Mouse (Mus musculus) mature B cell (primary cell): ENCODE measurements around the gene Mmp13.
"Not testable (repeated sequence)": the region's sequence is repeated elsewhere in the genome, so short reads cannot be mapped to it uniquely, and the experiment has no call there.

Source experiments
- in situ Hi-C: fragments of 300-500 bp; cut with MboI; formaldehyde crosslinking; loops from 2 replicates; pipeline ENCODE4 v1.14.3; 2019

Gene Mmp13

DNA sequence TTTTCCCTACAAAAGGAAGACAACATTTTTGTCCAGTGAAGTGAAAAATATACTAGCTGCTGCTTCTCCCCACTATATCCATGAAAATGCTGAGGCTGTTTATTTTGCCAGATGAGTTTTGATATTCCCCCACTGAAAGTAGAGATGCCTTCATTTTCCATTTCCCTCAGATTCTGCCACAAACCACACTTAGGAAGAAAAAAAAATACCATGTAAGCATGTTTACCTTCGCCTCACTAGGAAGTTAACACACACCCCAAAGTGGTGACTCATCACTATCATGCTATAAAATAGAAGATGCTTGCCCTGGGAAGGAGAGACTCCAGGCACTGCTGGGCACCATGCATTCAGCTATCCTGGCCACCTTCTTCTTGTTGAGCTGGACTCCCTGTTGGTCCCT is at the start of gene Mmp13:
Gene Mmp13 (plus strand): TSS at position 301 of the 400 bp plus-strand sequence.
- in situ Hi-C loops = no loop called here

DNA sequence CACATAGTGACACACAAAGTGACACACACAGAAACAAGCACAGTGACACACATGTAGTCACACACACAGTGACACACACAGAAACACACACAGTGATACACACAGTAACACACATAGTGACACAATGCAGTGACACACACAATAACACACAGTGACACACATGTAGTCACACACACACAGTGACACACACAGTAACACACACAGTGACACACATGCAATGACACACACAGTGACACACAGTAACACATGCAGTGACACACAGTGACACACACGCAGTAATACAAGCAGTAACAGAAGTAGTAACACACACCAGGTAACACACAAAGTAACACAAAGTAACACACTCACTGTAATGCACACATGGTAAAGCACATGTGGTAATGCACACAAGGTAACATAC is 33.7 kb upstream of the Mmp13 start:
- in situ Hi-C loops = no loop called here

DNA sequence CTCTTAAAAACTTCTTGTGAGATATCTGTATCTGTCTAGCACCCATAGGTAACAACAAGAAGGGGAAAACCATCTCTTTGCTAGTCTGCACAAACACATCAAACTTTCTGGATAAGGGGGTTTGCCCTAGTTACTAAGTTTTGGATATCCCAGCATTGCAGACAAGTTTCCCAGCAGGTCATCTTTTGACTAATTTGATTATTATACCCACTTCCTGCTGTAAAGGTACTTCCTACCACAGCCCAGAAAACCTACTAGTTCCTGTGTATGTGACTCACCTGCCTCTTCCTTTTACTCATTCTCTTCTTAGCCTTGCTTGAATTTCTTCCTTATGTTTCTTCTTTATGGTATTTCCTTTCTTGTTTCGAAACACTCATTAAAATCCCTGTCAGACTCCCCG is 32.3 kb upstream of the Mmp13 start:
- in situ Hi-C loops = no loop called here

DNA sequence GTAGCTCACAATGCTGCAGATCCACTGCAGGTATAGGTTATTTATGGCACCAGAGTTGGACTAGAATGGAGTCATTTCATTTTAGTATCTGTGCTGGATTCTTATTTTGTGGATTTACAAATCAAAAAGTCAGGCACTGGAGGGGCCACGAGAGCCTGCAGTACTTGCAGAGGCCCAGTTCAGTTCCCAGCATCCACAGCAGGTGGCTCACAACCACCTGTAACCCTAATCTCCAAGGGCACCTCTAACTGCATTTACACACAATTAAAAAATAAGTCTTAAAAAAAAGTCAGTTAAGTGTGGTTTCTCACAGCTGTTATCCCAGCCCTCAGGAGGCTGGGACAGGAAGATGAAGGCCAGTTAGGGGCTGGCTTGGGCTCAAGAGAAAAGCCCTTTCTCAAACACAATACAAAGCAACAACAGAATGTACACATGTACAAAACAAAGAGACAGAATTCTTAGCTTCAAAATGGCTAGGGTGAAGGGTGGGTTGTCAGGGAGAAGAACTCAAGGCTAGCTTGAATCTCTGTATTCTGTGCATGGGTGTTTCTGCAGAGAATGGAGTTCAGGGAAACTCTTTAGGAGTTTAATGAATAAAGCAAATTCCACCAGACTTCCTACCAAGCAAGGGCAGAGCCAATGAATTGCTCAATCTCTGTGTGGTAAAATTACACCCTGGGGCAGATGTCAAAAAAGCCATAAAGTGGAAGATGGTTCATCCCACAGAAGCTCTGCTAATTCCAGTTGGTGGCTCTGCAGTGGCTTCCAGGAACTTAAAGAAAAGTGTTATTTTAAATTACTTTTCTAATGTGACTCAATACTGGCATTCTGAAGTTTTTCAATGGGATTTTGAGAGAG is 19.3 kb upstream of the Mmp13 start:
- in situ Hi-C loops = no loop called here

DNA sequence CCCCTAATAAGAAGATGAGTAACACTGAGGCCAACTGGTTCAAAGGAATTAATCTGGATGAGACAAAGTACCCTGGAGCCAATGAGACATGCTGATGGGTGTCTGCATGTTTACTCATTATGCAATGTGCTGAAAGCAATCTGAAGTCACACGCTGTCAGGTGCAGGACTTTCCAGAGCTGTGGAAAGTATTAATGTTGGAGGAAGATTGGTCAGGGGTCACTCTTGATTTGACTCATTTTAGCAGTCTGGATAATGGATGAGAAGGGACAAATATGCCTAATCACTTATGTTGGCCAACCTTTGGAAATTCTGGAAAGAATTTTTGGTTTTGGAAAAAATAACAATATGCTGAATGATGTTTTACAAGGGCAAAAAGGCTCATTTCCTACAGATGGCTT is 10.6 kb upstream of the Mmp13 start:
- in situ Hi-C loops = no loop called here

DNA sequence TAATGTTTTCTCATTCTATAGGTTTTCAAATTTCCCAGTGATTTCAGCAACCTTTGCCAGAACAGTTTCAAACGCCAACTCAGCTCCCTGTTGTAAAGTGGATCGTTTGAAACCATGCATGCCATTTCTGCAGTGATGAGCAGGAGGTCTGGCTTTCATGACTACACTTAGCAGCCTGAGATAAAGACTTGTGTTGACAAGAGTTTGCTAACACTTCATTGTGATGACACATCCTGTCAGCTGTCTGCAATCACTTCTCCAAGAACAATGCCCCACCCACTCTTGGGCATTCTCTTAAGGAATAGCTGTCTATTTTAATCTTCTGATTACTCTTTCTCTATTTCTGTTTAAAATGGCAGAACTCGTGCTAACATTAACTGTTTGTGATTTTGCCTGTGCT is 2.2 kb upstream of the Mmp13 start:
- in situ Hi-C loops = no loop called here

DNA sequence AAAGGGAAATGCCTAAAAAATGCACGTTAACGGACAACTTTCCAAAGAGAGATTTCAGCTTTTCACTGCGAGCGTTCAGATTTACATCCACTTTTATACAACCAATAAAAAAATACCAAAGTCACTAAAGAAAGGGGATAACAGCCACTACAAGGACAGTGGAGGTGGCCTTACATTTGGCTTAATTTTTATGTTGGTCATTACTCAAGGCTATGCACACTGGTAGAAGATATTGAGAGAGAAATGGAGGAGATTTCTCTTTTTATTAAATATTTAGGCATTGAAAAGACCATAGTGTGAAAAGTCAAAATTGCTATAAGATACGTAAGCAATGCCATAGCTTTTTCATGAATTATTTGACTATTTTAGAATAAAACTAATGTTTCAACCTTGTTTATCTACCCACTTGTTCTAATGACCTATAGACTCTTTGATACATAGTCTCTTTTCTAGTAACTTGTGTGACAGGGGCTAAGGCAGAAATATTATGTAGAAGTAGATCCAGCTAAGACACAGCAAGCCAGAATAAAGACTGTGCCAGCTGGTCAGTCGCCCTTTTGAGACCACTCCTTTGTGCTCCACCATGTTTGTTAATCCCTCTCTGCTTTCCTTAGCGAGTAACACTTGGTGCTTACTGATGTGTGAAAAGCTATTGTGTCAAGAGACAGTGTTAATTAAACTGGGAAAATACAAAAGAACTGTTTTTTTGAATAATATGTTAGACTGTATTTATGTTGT is 10.4 kb downstream of the Mmp13 start:
- in situ Hi-C loops = no loop called here

DNA sequence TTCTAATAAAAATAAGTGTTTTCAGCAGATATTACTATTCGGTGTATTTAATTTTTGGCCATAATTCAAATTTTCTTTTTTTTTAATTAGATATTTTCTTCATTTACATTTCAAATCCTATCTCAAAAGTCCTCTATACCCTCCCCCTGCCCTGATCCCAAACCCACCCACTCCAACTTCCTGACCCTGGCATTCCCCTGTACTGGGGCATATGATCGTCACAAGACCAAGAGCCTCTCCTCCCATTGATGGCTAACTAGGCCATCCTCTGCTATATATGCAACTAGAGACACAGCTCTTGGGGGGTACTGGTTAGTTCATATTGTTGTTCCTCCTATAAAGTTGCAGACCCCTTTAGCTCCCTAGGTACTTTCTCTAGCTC is 11.0 kb downstream of the Mmp13 start:
- in situ Hi-C loops = not testable (repeated sequence)

DNA sequence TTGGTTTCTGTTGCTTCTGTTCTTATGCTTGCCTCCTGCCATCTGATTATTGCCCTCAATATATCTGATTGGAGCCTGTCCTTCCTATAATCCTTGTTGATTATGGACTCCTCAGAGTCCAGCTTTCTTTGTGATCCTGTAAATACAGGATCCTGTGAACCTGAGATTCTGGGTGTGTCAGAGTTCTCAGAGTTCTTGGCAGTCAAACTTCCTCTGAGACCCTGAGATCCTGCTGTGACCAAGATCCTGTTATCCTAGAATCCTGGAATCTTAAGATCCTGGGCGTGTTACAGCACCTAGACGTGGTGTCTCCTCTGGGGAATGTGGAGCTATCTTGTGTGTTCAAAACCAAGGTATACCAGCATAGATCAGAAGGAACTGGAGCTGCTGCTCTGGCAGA is 17.2 kb downstream of the Mmp13 start:
- in situ Hi-C loops = no loop called here

DNA sequence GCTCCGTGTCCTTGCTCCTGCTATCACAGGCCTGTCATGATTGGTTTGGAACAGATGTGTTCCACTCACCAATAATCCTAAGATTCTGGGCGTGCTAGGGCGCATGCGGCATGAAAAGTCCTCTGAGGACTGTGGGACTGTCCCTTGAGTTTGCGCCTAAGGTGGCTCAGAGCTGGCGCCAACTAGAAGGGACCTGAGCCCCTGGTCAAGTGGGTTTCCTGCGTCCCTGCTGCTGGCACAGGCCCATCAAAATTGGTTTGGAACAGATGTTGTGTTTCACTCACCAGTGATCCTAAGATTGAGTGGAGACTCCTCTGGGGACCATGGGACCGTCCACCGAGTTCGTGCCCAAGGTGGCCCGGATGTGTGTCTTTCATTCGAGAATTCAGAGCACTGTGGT is 17.6 kb downstream of the Mmp13 start:
- in situ Hi-C loops = no loop called here

DNA sequence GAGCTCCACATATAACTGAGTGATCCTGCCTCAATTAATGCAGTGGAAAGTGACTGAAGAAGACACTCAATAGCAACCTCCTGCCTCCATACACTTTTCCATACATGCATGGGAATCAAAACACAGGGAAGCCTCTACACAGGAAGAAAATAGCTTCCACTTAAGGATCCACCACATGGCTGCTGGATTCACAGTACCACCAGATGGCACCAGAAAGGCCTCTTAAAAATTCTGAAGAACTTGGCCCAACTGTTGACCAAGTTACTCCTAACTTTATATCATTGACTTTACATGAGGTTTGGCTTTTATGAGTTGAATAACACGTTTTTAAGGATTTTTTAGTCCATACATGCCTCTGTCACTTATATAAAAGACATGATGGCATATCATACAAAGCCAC is 19.8 kb downstream of the Mmp13 start:
- in situ Hi-C loops = no loop called here

DNA sequence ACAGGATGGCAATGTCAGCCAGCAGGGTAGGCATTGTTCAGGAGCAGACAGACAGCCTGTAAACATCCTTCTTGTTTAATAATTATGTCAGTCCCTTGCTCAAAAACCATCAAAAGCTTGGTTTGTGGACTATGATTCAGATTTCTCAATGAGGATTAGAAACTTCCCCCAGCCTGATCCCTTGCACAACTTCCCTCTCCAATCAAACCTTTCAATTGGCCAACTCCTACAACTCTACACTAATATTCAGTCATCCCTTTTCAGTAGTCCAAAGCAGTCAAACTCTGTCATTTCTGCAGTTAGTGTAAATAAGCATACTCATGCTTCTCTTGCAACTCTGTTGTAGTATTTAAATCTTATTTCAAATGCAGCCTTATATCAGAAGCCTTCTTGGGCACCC is 59.5 kb downstream of the Mmp13 start:
- in situ Hi-C loops = no loop called here
